Mouse (Mus musculus) bone marrow macrophage, adult 2 months (primary cell): ENCODE measurements around the gene Nutf2. TPM values are rescaled to one million over a fixed set of nuclear protein-coding genes. Genes with fewer than 3 reads are reported as not detected.

Experiments used
- H3K27ac ChIP-seq: 2 replicates; pipeline ENCODE4 v1.5.1; 2012; ENCODE audit warnings: low read depth, low read length; ENCODE audit not compliant: insufficient read depth
- H3K4me1 ChIP-seq: 2 replicates; pipeline ENCODE4 v1.6.1; 2012; ENCODE audit warnings: low read length; ENCODE audit not compliant: control insufficient read depth, insufficient read depth
- H3K4me3 ChIP-seq: 2 replicates; pipeline ENCODE4 v1.5.1; 2012; ENCODE audit warnings: mild to moderate bottlenecking, low read length, moderate library complexity; ENCODE audit not compliant: insufficient read depth
- CTCF ChIP-seq: IDR thresholded peaks from 2 replicates; pipeline ENCODE4 v1.5.1; 2012; ENCODE audit warnings: low read depth, mild to moderate bottlenecking, low read length, moderate library complexity
- POLR2A ChIP-seq: IDR thresholded peaks from 2 replicates; pipeline ENCODE4 v1.6.1; 2012; ENCODE audit warnings: mild to moderate bottlenecking, low read depth, low read length, borderline replicate concordance
- polyA plus RNA-seq: library from polyadenylated mRNA; stranded (reverse); fragments of >200 nt; gene quantifications from 2 replicates; pipeline ENCODE4 v1.2.4, GENCODE M21; 2012; ENCODE audit not compliant: missing spikeins, insufficient read depth, insufficient read length

Nutf2 gene
- polyA plus RNA-seq, 1 experiment = 2.2 TPM

- TF ChIP-seq CTCF (peak; percentile 63), POLR2A (no peak)
- Histone ChIP-seq H3K27ac (no peak overlapping the region), H3K4me3 (no peak overlapping the region), H3K4me1 (peaks cover 8% of the 10 kb centered on the region; the same call in 1 of the 2 replicates)
Observed at GRCm38 (mm10) chr8:105835318-105835717, 25.1 kb upstream of the Nutf2 start.

- peaks cover 8% of the 10 kb centered on the region; the same call in 1 of the 2 replicates for H3K4me1 ChIP-seq
- no peak overlapping the region for H3K27ac ChIP-seq
- H3K4me3 ChIP-seq = no peak overlapping the region
- TF ChIP-seq POLR2A (no peak), CTCF (no peak)
Observed at GRCm38 (mm10) chr8:105836991-105837390, 23.4 kb upstream of the Nutf2 start.

GRCm38 (mm10) chr8:105839209-105839608, 21.2 kb upstream of the Nutf2 start:
- TF ChIP-seq POLR2A = no peak
- TF ChIP-seq CTCF = no peak
- no peak overlapping the region for H3K4me3 ChIP-seq
- peaks cover 8% of the 10 kb centered on the region; the same call in 1 of the 2 replicates for H3K4me1 ChIP-seq
- no peak overlapping the region for H3K27ac ChIP-seq

DNA sequence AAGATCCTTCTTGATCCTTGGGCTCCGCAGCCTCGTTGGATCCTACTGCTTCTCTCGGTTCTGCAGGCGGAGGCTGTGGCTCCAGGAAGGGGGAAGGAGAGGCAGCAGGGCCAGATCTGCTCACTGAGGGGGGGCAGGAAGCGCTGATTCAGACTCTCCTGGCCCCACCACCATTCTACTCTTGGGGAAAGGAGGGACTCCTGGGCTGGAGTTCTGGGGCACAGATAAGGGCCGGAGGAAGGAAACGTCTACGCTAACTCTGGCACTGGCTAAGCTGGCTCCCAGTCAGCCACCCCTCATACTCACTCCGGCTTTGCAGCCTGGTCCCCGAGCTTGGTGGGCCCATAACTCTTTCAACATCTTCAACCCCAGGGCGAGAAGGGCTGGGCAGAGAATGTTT, 13.7 kb upstream of the Nutf2 start:
- Histone ChIP-seq H3K4me1 (peaks cover 6% of the 10 kb centered on the region), H3K27ac (no peak overlapping the region), H3K4me3 (no peak overlapping the region)
- TF ChIP-seq POLR2A (no peak), CTCF (no peak)

GRCm38 (mm10) chr8:105850014-105850413, 10.4 kb upstream of the Nutf2 start:
- no peak overlapping the region for H3K27ac ChIP-seq
- no peak for TF ChIP-seq CTCF
- no peak for TF ChIP-seq POLR2A
- H3K4me3 ChIP-seq = no peak overlapping the region
- peaks cover 8% of the 10 kb centered on the region for H3K4me1 ChIP-seq

DNA sequence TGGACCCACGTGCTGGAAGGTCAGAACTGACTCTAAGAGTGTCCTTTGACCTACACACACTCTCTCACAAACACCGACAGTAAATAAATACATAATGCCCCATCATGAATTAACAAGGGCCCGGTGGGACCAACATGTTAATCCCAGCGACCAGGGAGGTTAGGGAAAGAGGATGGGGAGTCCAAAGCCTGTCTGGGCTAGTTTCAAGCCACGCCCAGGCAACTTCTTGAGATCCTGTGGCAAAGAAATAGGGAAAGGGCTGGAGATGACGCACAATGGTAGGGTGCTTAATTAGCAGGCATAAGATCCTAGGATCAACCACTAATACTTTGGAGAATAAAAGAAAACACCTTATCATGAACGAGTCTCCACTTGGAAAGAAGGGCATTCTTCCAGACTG, 9.8 kb upstream of the Nutf2 start:
- Histone ChIP-seq H3K27ac (no peak overlapping the region), H3K4me3 (peak overlapping the region; percentile 14; the same call in 1 of the 2 replicates), H3K4me1 (peaks cover 8% of the 10 kb centered on the region)
- no peak for TF ChIP-seq CTCF
- TF ChIP-seq POLR2A = no peak

- Histone ChIP-seq H3K4me3 (peak overlapping the region; percentile 99), H3K27ac (peak overlapping the region; percentile 41), H3K4me1 (peaks cover 10% of the 10 kb centered on the region)
- TF ChIP-seq CTCF (no peak), POLR2A (peak; percentile 80; the same call in 1 of the 2 replicates)
Observed at GRCm38 (mm10) chr8:105851651-105852143, 8.7 kb upstream of the Nutf2 start.

- Histone ChIP-seq H3K4me3 (no peak overlapping the region), H3K27ac (no peak overlapping the region), H3K4me1 (peaks cover 13% of the 10 kb centered on the region)
Observed at GRCm38 (mm10) chr8:105852146-105852729, 8.1 kb upstream of the Nutf2 start.

GRCm38 (mm10) chr8:105853178-105853577, 7.2 kb upstream of the Nutf2 start, which contains the start of gene Cenpt:
Gene Cenpt, minus strand, starts transcription at chr8:105853278.
- Histone ChIP-seq H3K4me3 (no peak within 1 kb of the TSS), H3K27ac (no peak within 1 kb of the TSS), H3K4me1 (peaks cover 20% of the 10 kb centered on the region)
- TF ChIP-seq CTCF (no peak), POLR2A (no peak)

More at GRCm38 (mm10) chr8:105852146-105852729, 8.1 kb upstream of the Nutf2 start:
- TF ChIP-seq CTCF = no peak

GRCm38 (mm10) chr8:105854303-105854702, 6.1 kb upstream of the Nutf2 start:
- Histone ChIP-seq H3K27ac (no peak overlapping the region), H3K4me3 (no peak overlapping the region), H3K4me1 (peaks cover 28% of the 10 kb centered on the region)
- TF ChIP-seq POLR2A = no peak
- TF ChIP-seq CTCF = no peak

GRCm38 (mm10) chr8:105854715-105855216, 5.6 kb upstream of the Nutf2 start, which contains the start of gene Thap11:
Gene Thap11, plus strand, starts transcription at chr8:105855132.
- Histone ChIP-seq H3K27ac (peak within 1 kb of the TSS; percentile 74), H3K4me3 (peak within 1 kb of the TSS; percentile 89), H3K4me1 (peaks cover 33% of the 10 kb centered on the region)
- TF ChIP-seq POLR2A (no peak), CTCF (peak; percentile 51; the same call in 1 of the 2 replicates)
